Mouse (Mus musculus) left cerebral cortex, adult 2 months (tissue): ENCODE data around the gene Fabp3. TPM values are rescaled to one million over a fixed set of nuclear protein-coding genes. Genes with fewer than 3 reads are reported as not detected.

Source experiments
- DNase-seq, 2 experiments: peaks; one replicate each; pipeline ENCODE4 v3.0.0; 2021 to 2022; ENCODE audit warnings: low spot score in 2 of 2, mixed read lengths in 1 of 2; ENCODE audit errors: extremely low spot score in 1 of 2
- H3K27ac ChIP-seq: fragments of 200-600 bp; 2 replicates; pipeline ENCODE4 v1.8.1; 2022
- H3K4me3 ChIP-seq: fragments of 200-600 bp; 2 replicates; pipeline ENCODE4 v1.8.1; 2022
- CTCF ChIP-seq: fragments of 200-600 bp; IDR thresholded peaks from 2 replicates; pipeline ENCODE4 v1.8.1; 2022; ENCODE audit warnings: antibody characterized with exemption, mild to moderate bottlenecking, moderate library complexity
- intact Hi-C: fragments of 180-260 bp; cut with DNase I; formaldehyde crosslinking; loops from one replicate; pipeline ENCODE4 v1.15.1; 2025
- total RNA-seq, 2 experiments: library from RNA; stranded (reverse); gene quantifications; 2 replicates each; pipeline ENCODE4 v1.2.3; 2021

The Fabp3 gene
- total RNA-seq, 2 experiments from 2014 or later = 124 to 126 TPM

- DNase-seq = no peak
- intact Hi-C loops = no loop called here
- TF ChIP-seq CTCF = no peak
- Histone ChIP-seq H3K4me3 (no peak overlapping the region), H3K27ac (no peak overlapping the region)
Observed at GRCm38 (mm10) chr4:130315771-130316527, 7.6 kb downstream of the Fabp3 start.

- Histone ChIP-seq H3K4me3 (no peak overlapping the region), H3K27ac (no peak overlapping the region)
- TF ChIP-seq CTCF = no peak
- intact Hi-C loops = no loop called here
- no peak for DNase-seq
Observed at GRCm38 (mm10) chr4:130316691-130317090, 8.3 kb downstream of the Fabp3 start.

- no peak for TF ChIP-seq CTCF
- Histone ChIP-seq H3K27ac (no peak overlapping the region), H3K4me3 (no peak overlapping the region)
- no peak for DNase-seq
- intact Hi-C loops = no loop called here
Observed at GRCm38 (mm10) chr4:130318122-130318521, 9.7 kb downstream of the Fabp3 start.

- Histone ChIP-seq H3K27ac (no peak overlapping the region), H3K4me3 (no peak overlapping the region)
- no peak for DNase-seq
- no peak for TF ChIP-seq CTCF
- intact Hi-C loops = no loop called here
Observed at GRCm38 (mm10) chr4:130319564-130319963, 11.2 kb downstream of the Fabp3 start.

- no peak for TF ChIP-seq CTCF
- DNase-seq = no peak
- no peak overlapping the region for H3K27ac ChIP-seq
- H3K4me3 ChIP-seq = no peak overlapping the region
- intact Hi-C loops = no loop called here
Observed at GRCm38 (mm10) chr4:130321640-130322039, 13.2 kb downstream of the Fabp3 start.

- H3K27ac ChIP-seq = no peak overlapping the region
- DNase-seq = no peak
- no peak overlapping the region for H3K4me3 ChIP-seq
- intact Hi-C loops = no loop called here
- no peak for TF ChIP-seq CTCF
Observed at GRCm38 (mm10) chr4:130322567-130322966, 14.2 kb downstream of the Fabp3 start.

GRCm38 (mm10) chr4:130323165-130323564 lies 14.8 kb downstream of the Fabp3 start:
- no peak overlapping the region for H3K27ac ChIP-seq
- TF ChIP-seq CTCF = no peak
- intact Hi-C loops = no loop called here
- no peak for DNase-seq
- H3K4me3 ChIP-seq = no peak overlapping the region

GRCm38 (mm10) chr4:130323607-130324006 lies 15.2 kb downstream of the Fabp3 start:
- Histone ChIP-seq H3K4me3 (no peak overlapping the region), H3K27ac (no peak overlapping the region)
- intact Hi-C loops = no loop called here
- DNase-seq = no peak
- no peak for TF ChIP-seq CTCF

- DNase-seq = no peak
- intact Hi-C loops = no loop called here
Observed at GRCm38 (mm10) chr4:130325446-130325845, 17.1 kb downstream of the Fabp3 start.

GRCm38 (mm10) chr4:130327366-130327765 lies 19.0 kb downstream of the Fabp3 start:
- no peak for DNase-seq
- no peak for TF ChIP-seq CTCF
- no peak overlapping the region for H3K4me3 ChIP-seq
- no peak overlapping the region for H3K27ac ChIP-seq
- intact Hi-C loops = no loop called here

More at GRCm38 (mm10) chr4:130325446-130325845, 17.1 kb downstream of the Fabp3 start:
- no peak; the same call in 1 of the 2 replicates for TF ChIP-seq CTCF
- H3K27ac ChIP-seq = no peak overlapping the region
- no peak overlapping the region for H3K4me3 ChIP-seq

- no peak overlapping the region for H3K4me3 ChIP-seq
- no peak for DNase-seq
- no peak overlapping the region for H3K27ac ChIP-seq
- intact Hi-C loops = no loop called here
- no peak for TF ChIP-seq CTCF
Observed at GRCm38 (mm10) chr4:130335867-130336266, 27.5 kb downstream of the Fabp3 start.

GRCm38 (mm10) chr4:130341691-130342090 lies 33.3 kb downstream of the Fabp3 start:
- H3K27ac ChIP-seq = no peak overlapping the region
- intact Hi-C loops = loop anchor here (1.0 kb wide), 1 partner anchor 193 kb away; no protein-coding TSS in a partner anchor
- DNase-seq = peak in 1 of 2 experiments; percentile 54
- no peak overlapping the region for H3K4me3 ChIP-seq
- peak; percentile 87 for TF ChIP-seq CTCF

GRCm38 (mm10) chr4:130349666-130350065 lies 41.3 kb downstream of the Fabp3 start:
- no peak overlapping the region for H3K27ac ChIP-seq
- DNase-seq = no peak
- no peak overlapping the region for H3K4me3 ChIP-seq
- intact Hi-C loops = no loop called here
- peak; percentile 31 for TF ChIP-seq CTCF
